Mouse (Mus musculus): ENCODE measurements around the gene Gm10392. TPM values are rescaled to one million over a fixed set of nuclear protein-coding genes. Genes with fewer than 3 reads are reported as not detected.

The Gm10392 gene
- polyA plus RNA-seq, 1 experiment from 2014 or later, result not detected

DNA sequence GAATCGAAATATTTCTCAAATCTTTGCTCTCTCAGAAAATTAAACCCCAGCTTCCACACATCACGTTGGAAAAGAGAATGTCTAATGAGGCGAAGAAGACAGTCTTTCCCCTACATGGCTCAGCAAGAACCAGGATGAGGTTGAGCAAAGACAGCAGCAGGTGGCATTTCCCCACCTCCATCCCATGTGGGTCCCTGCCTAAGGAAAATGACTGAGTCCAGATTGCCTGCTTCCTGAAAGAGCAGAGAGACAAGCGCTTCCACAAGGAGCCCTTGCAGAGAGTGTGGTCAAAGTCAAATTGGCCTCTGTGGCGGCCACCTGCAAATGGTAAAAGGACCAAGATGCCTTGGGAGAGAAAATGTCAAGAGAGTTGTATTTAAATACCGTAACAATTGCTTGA is 28.5 kb downstream of the Gm10392 start:
- no peak for DNase-seq (ENCODE audit: low spot score)
- peak overlapping the region; percentile 95 for H3K4me2 ChIP-seq (ENCODE audit: low read depth, low read length)
- H3K27ac ChIP-seq (replicated peaks; ENCODE audit: low read depth, low read length), result peak overlapping the region; percentile 92
- no peaks in the 10 kb centered on the region for H3K9me3 ChIP-seq (ENCODE audit: control insufficient read depth, low read length)
- H3K4me1 ChIP-seq (ENCODE audit: control insufficient read depth, insufficient read depth, low read length), result peaks cover 56% of the 10 kb centered on the region
- peak overlapping the region; percentile 91; the same call in 1 of the 2 replicates for H3K4me3 ChIP-seq (ENCODE audit: low read depth, low read length)
- 0 out of 2 replicates have a peak overlapping the region, but pooled peaks have one; percentile 84 for H3K9ac ChIP-seq (ENCODE audit: low read depth, low read length)
- ATAC-seq (ENCODE audit: low read depth), result no peak
- 60% methylated on average over 6 of the region's 6 CpGs for WGBS
- H3K27me3 ChIP-seq (replicated peaks; ENCODE audit: control insufficient read depth, insufficient read depth, low read length), result no peaks in the 10 kb centered on the region
- no peaks in the 10 kb centered on the region for H3K36me3 ChIP-seq (ENCODE audit: control insufficient read depth, insufficient read depth, low read length)

GRCm38 (mm10) chr11:77489591-77490235 is 29.3 kb downstream of the Gm10392 start, which contains the start of gene Ankrd13b:
Ankrd13b (minus strand) TSS chr11:77489678.
- ATAC-seq (ENCODE audit: low read depth) (peak; percentile 53), DNase-seq (ENCODE audit: low spot score) (peak; percentile 91)
- H3K27ac ChIP-seq (replicated peaks; ENCODE audit: low read depth, low read length), result peak within 1 kb of the TSS; percentile 70; the same call in 1 of the 2 replicates
- H3K27me3 ChIP-seq (replicated peaks; ENCODE audit: control insufficient read depth, insufficient read depth, low read length), result no peaks in the 10 kb centered on the region
- no peaks in the 10 kb centered on the region for H3K36me3 ChIP-seq (ENCODE audit: control insufficient read depth, insufficient read depth, low read length)
- H3K4me1 ChIP-seq (ENCODE audit: control insufficient read depth, insufficient read depth, low read length), result peaks cover 58% of the 10 kb centered on the region
- WGBS, result under 1% methylated on average over 10 of the region's 87 CpGs
- peak within 1 kb of the TSS; percentile 91 for H3K4me3 ChIP-seq (ENCODE audit: low read depth, low read length)
- H3K4me2 ChIP-seq (ENCODE audit: low read depth, low read length), result peak within 1 kb of the TSS; percentile 95
- H3K9me3 ChIP-seq (ENCODE audit: control insufficient read depth, low read length), result no peaks in the 10 kb centered on the region
- peak within 1 kb of the TSS; percentile 84 for H3K9ac ChIP-seq (ENCODE audit: low read depth, low read length)

GRCm38 (mm10) chr11:77488771-77489581 is 30.0 kb downstream of the Gm10392 start:
- peak overlapping the region; percentile 95 for H3K4me2 ChIP-seq (ENCODE audit: low read depth, low read length)
- H3K9me3 ChIP-seq (ENCODE audit: control insufficient read depth, low read length), result no peaks in the 10 kb centered on the region
- peak overlapping the region; percentile 84 for H3K9ac ChIP-seq (ENCODE audit: low read depth, low read length)
- H3K27me3 ChIP-seq (replicated peaks; ENCODE audit: control insufficient read depth, insufficient read depth, low read length), result no peaks in the 10 kb centered on the region
- H3K27ac ChIP-seq (replicated peaks; ENCODE audit: low read depth, low read length), result peak overlapping the region; percentile 70; the same call in 1 of the 2 replicates
- H3K4me1 ChIP-seq (ENCODE audit: control insufficient read depth, insufficient read depth, low read length), result peaks cover 50% of the 10 kb centered on the region
- peak overlapping the region; percentile 91 for H3K4me3 ChIP-seq (ENCODE audit: low read depth, low read length)
- DNase-seq (ENCODE audit: low spot score) (no peak), ATAC-seq (ENCODE audit: low read depth) (no peak)
- H3K36me3 ChIP-seq (ENCODE audit: control insufficient read depth, insufficient read depth, low read length), result no peaks in the 10 kb centered on the region
- 3% methylated on average over 25 of the region's 55 CpGs for WGBS

DNA sequence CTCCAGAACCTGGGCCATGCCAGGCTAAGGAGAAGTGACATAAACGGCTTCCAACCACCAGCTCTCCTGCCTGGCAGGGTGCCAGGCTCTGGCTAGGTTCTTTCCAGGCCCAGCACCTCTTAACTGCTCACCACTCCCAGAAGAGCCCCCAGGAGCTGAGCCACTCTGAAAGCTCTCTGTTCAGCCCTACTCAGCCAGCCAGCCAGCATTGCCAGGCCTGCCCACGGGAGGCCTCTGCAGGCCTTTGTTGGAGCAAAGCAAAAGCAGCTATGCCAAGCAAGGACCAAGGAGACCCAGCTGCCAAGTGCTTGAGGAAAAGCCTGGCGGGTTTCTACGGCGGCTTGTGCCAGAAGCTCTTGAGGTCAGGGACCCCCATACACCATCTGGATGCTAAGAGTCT is 32.2 kb downstream of the Gm10392 start:
- DNase-seq (ENCODE audit: low spot score) (peak; percentile 42), ATAC-seq (ENCODE audit: low read depth) (no peak)
- Histone ChIP-seq H3K27me3 (replicated peaks; ENCODE audit: control insufficient read depth, insufficient read depth, low read length) (no peaks in the 10 kb centered on the region), H3K4me1 (ENCODE audit: control insufficient read depth, insufficient read depth, low read length) (peaks cover 44% of the 10 kb centered on the region), H3K4me2 (ENCODE audit: low read depth, low read length) (0 out of 2 replicates have a peak overlapping the region, but pooled peaks have one; percentile 7), H3K9me3 (ENCODE audit: control insufficient read depth, low read length) (no peaks in the 10 kb centered on the region), H3K4me3 (ENCODE audit: low read depth, low read length) (no peak overlapping the region), H3K9ac (ENCODE audit: low read depth, low read length) (peak overlapping the region; percentile 25; the same call in 1 of the 2 replicates), H3K36me3 (ENCODE audit: control insufficient read depth, insufficient read depth, low read length) (no peaks in the 10 kb centered on the region), H3K27ac (replicated peaks; ENCODE audit: low read depth, low read length) (no peak overlapping the region)
- WGBS, result 61% methylated on average over 5 of the region's 5 CpGs

GRCm38 (mm10) chr11:77485229-77485628 is 33.8 kb downstream of the Gm10392 start:
- Histone ChIP-seq H3K4me3 (ENCODE audit: low read depth, low read length) (no peak overlapping the region), H3K4me1 (ENCODE audit: control insufficient read depth, insufficient read depth, low read length) (peaks cover 35% of the 10 kb centered on the region), H3K4me2 (ENCODE audit: low read depth, low read length) (no peak overlapping the region), H3K9ac (ENCODE audit: low read depth, low read length) (no peak overlapping the region), H3K9me3 (ENCODE audit: control insufficient read depth, low read length) (no peaks in the 10 kb centered on the region), H3K36me3 (ENCODE audit: control insufficient read depth, insufficient read depth, low read length) (no peaks in the 10 kb centered on the region), H3K27me3 (replicated peaks; ENCODE audit: control insufficient read depth, insufficient read depth, low read length) (no peaks in the 10 kb centered on the region), H3K27ac (replicated peaks; ENCODE audit: low read depth, low read length) (no peak overlapping the region)
- ATAC-seq (ENCODE audit: low read depth) (peak; percentile 17; the same call in 1 of the 2 replicates), DNase-seq (ENCODE audit: low spot score) (peak; percentile 66)
- WGBS, result 48% methylated on average over 6 of the region's 6 CpGs

- H3K27me3 ChIP-seq (replicated peaks; ENCODE audit: control insufficient read depth, insufficient read depth, low read length), result no peaks in the 10 kb centered on the region
- no peaks in the 10 kb centered on the region for H3K36me3 ChIP-seq (ENCODE audit: control insufficient read depth, insufficient read depth, low read length)
- no peak overlapping the region for H3K4me2 ChIP-seq (ENCODE audit: low read depth, low read length)
- H3K9me3 ChIP-seq (ENCODE audit: control insufficient read depth, low read length), result no peaks in the 10 kb centered on the region
- H3K9ac ChIP-seq (ENCODE audit: low read depth, low read length), result no peak overlapping the region
- DNase-seq (ENCODE audit: low spot score), result no peak
- WGBS, result 62% methylated on average over 11 of the region's 11 CpGs
- no peak overlapping the region for H3K27ac ChIP-seq (replicated peaks; ENCODE audit: low read depth, low read length)
- no peak overlapping the region for H3K4me3 ChIP-seq (ENCODE audit: low read depth, low read length)
- H3K4me1 ChIP-seq (ENCODE audit: control insufficient read depth, insufficient read depth, low read length), result peaks cover 31% of the 10 kb centered on the region
- no peak for ATAC-seq (ENCODE audit: low read depth)
Observed at GRCm38 (mm10) chr11:77483510-77484255, 35.3 kb downstream of the Gm10392 start.

- Histone ChIP-seq H3K36me3 (ENCODE audit: control insufficient read depth, insufficient read depth, low read length) (no peaks in the 10 kb centered on the region), H3K4me3 (ENCODE audit: low read depth, low read length) (no peak overlapping the region), H3K9me3 (ENCODE audit: control insufficient read depth, low read length) (no peaks in the 10 kb centered on the region), H3K27ac (replicated peaks; ENCODE audit: low read depth, low read length) (no peak overlapping the region), H3K9ac (ENCODE audit: low read depth, low read length) (no peak overlapping the region), H3K27me3 (replicated peaks; ENCODE audit: control insufficient read depth, insufficient read depth, low read length) (no peaks in the 10 kb centered on the region), H3K4me2 (ENCODE audit: low read depth, low read length) (no peak overlapping the region), H3K4me1 (ENCODE audit: control insufficient read depth, insufficient read depth, low read length) (peaks cover 24% of the 10 kb centered on the region)
- DNase-seq (ENCODE audit: low spot score) (no peak), ATAC-seq (ENCODE audit: low read depth) (no peak)
- 88% methylated on average over 2 of the region's 3 CpGs for WGBS
Observed at GRCm38 (mm10) chr11:77483043-77483442, 36.0 kb downstream of the Gm10392 start.

DNA sequence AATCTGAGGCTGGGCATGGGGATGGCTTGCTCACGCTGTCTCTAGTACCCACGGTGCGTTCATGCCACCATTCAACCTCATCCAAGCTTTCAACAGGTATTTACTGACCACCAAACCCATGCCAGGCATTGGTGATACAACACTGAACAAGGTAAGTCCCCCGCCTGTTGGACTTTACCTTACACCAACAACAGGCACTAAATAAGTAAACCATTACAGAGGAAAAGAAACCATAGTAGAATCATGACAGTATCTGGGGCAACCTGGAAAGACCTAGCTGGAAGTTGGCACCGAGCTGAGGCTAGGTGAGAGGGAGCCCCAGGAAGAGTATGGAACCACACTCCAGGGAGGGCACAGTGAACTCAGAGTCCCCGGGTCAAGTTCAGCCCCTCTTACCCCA is 42.1 kb downstream of the Gm10392 start:
- DNase-seq (ENCODE audit: low spot score) (no peak), ATAC-seq (ENCODE audit: low read depth) (no peak)
- Histone ChIP-seq H3K4me1 (ENCODE audit: control insufficient read depth, insufficient read depth, low read length) (no peaks in the 10 kb centered on the region), H3K27me3 (replicated peaks; ENCODE audit: control insufficient read depth, insufficient read depth, low read length) (no peaks in the 10 kb centered on the region), H3K36me3 (ENCODE audit: control insufficient read depth, insufficient read depth, low read length) (peaks cover 31% of the 10 kb centered on the region), H3K9me3 (ENCODE audit: control insufficient read depth, low read length) (no peaks in the 10 kb centered on the region), H3K4me2 (ENCODE audit: low read depth, low read length) (no peak overlapping the region), H3K9ac (ENCODE audit: low read depth, low read length) (no peak overlapping the region), H3K4me3 (ENCODE audit: low read depth, low read length) (no peak overlapping the region), H3K27ac (replicated peaks; ENCODE audit: low read depth, low read length) (no peak overlapping the region)
- WGBS, result 88% methylated on average over 6 of the region's 6 CpGs
